Mouse (Mus musculus) gastrocnemius, postnatal 10 days (tissue): ENCODE results near the gene Ndc80. TPM values are rescaled to one million over a fixed set of nuclear protein-coding genes. Genes with fewer than 3 reads are reported as not detected.
"Not testable (repeated sequence)": the region's sequence is repeated elsewhere in the genome, so short reads cannot be mapped to it uniquely, and the experiment has no call there.

ENCODE experiments used
- DNase-seq: peaks from one replicate; pipeline ENCODE4 v3.0.0; 2021; ENCODE audit warnings: mixed read lengths
- total RNA-seq, 2 experiments: library from RNA; stranded (reverse); gene quantifications; 2 replicates each; pipeline ENCODE4 v1.2.3; 2021

Ndc80 gene
- total RNA-seq, 2 experiments from 2014 or later, result 5.2 to 5.7 TPM

- no peak for DNase-seq
These were observed 47.2 kb downstream of the Ndc80 start for GRCm38 (mm10) chr17:71479381-71479901.

DNA sequence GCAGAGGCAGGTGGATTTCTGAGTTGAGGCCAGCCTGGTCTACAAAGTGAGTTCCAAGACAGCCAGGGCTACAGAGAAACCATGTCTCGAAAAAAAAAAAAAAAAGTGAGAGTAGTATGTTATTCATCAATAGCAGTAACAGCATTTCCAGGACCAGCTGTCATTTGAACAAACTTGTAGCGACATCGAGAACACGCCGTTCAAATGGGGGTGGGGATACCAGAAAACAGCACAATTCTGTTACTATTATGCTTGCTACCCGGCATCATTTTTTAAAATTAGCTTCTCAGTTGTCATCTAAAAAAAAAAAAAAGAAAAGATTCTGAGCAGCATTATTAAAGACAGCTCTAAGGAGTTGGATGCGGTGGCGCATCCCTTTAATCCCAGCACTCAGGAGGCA lies 49.2 kb downstream of the Ndc80 start:
- DNase-seq, result no peak

GRCm38 (mm10) chr17:71476346-71477020 lies 50.2 kb downstream of the Ndc80 start:
- DNase-seq, result no peak

DNA sequence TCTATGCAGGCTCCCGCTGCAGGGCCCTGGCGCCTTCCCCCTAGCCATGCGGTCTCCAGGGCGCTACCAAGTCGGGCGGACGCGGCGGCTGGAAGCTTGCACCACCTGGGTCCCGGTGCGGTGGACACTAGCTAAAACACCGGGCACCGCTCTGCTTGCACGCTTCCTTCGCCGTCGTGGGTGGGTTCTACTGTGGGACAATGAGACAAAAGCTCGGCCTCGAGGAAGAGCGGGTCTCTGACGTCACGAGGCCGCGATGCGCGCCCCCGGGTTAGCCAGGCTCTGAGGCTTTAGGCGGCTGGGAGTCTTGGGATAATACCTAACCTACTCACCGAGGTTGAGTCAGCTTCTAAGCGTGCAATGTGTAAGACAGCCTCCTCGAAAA lies 51.0 kb downstream of the Ndc80 start:
- no peak for DNase-seq

DNA sequence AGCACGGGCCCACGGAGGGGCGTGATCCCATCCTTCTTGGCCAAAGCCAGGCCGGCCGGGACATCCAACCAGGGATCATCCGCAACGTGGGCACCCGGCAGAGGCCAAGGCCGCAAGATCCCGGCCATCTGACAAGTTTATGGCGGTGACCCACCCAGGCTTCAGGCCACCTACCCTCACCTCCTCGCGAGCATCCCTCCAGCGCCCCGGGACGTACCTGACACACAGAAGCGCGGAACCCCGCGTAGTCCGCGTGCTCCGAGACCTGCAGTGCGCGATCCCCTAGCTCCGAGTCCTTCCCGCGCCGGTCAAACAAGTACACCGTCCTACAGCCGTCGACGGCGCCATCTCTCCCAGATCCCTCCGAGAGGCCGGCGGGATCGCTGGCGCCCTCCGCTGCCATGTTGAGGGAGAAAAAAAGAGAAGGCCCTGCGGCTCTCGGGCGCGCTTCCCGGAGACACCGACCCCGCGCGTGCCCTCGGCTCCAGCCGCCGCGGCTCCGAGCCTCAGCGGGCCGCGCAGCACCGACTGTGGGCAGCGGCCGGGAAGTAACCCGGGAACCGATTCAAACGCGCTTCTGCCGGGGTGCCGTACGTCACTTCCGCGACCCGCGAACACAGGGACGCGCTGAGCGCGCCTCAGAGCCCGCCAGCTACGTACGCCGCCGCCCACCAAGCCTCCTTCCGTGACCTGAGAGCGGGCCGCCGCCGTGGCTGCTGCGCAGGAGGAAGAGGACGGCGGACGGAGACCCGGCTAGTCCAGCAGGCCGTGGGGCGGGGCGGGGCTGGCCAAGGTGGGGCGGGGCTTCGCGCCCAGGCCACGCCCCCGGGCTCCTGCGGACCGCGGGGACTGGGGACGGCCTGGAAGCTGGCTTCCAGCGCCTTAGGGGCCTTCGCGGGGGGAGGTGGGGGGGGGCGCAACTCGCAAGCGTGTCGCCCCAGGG lies 51.6 kb downstream of the Ndc80 start, which contains the start of gene Smchd1:
Smchd1 (minus strand) TSS at position 582 of the 943 bp plus-strand sequence.
- peak; percentile 92 for DNase-seq

DNA sequence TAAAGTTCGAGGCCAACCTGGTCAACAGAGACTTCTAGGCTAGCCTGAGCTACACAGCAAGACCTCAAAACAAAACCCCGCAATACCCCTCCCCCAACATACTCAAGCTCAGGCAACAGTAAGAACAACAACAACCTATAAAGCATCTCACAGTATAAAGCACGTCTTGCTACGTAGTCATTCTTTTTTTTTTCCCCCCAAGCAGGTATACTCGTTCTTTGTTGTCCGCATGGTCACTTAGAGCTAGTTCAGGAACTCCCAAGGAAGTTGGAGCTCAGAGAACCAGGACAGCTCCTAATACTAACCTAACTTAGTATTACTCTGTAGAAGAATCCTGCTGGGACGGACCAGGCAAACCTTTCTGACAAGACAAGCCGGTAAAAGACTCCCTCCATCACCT lies 52.5 kb downstream of the Ndc80 start:
- DNase-seq, result no peak

DNA sequence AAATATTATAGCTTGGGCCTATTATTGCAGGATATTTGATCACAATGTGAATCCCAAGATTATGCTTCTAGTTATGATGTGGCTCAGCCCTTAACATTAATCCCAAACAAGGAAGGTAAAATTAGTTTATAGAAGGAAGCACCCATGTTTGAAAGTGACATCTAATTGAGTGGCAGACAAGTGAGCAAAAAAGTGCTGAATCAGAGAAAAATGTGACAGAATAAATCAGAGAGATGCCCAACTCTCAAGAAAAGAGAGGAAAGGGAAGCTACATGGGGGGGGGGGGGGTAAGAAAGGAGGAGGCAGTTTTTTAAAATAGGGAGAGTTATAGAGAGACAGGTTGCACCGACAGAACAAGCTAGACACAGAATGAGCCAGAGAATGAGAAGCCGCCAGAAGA lies 55.4 kb downstream of the Ndc80 start:
- no peak for DNase-seq

GRCm38 (mm10) chr17:71460312-71460711 lies 66.3 kb downstream of the Ndc80 start:
- no peak for DNase-seq

DNA sequence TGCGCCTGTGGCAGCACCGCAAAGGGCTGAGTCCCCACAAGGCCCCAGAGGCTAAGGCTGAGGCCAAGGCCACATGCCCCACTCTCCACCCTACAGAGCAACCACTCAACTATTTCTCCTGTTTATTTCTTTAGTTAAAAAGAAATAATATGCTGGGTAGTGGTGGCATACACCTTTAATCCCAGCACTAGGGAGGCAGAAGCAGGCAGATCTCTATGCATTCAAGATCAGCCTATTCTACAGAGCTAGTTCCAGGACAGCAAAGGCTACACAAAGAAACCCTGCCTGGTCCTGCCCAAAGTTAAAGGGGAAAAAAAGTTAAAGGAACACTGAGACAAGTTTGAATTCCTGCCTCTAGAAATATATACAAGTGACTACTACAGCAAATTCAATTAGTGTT lies 66.8 kb downstream of the Ndc80 start, which contains the start of gene Gm4707:
Gm4707 (minus strand) TSS at position 101 of the 400 bp plus-strand sequence.
- no peak for DNase-seq

GRCm38 (mm10) chr17:71457361-71457760 lies 69.3 kb downstream of the Ndc80 start:
- DNase-seq, result not testable (repeated sequence)

Other genes starting within 250 kb of the Ndc80 start
- gene Emilin2, start 214.9 kb downstream of the Ndc80 start, total RNA-seq, result 10 to 100 TPM; 31.9 to 39.2 TPM
- 1 to 10 TPM in 1 of 2 experiments, under 1 TPM in 1; 0.63 to 1.3 TPM for gene Gm4707, start 66.9 kb downstream of the Ndc80 start, total RNA-seq
- 10 to 100 TPM; 16.5 to 21.5 TPM for gene Smchd1, start 51.5 kb downstream of the Ndc80 start, total RNA-seq
- under 1 TPM; 0.12 to 0.32 TPM for gene Spdya, start 25.2 kb upstream of the Ndc80 start, total RNA-seq
- gene Wdr43, start 89.0 kb upstream of the Ndc80 start, total RNA-seq, result 10 to 100 TPM; 28.4 to 34.5 TPM
- under 1 TPM; 0.38 to 0.49 TPM for gene Togaram2, start 146.4 kb upstream of the Ndc80 start, total RNA-seq
- under 1 TPM in 1 of 2 experiments, not detected in 1; 0.05 TPM for gene Pcare, start 226.0 kb upstream of the Ndc80 start, total RNA-seq
- 10 to 100 TPM; 33.1 to 34.3 TPM for gene Clip4, start 241.6 kb upstream of the Ndc80 start, total RNA-seq